Mouse (Mus musculus) kidney, embryonic 16.5 days (tissue): ENCODE results near the gene Gng12. TPM values are rescaled to one million over a fixed set of nuclear protein-coding genes. Genes with fewer than 3 reads are reported as not detected.
A peak's percentile ranks its signal among the peaks of the same experiment; 100 is the strongest.

ENCODE experiments used
- ATAC-seq: fragments of 200-750 bp; cut with Nextera tagmentation; 2 replicates; pipeline ENCODE4 v1.8.0; 2017; ENCODE audit warnings: moderate TSS enrichment; ENCODE audit not compliant: low FRiP score, low TSS enrichment
- H3K27ac ChIP-seq: fragments of 300-500 bp; sonication (generic); 2 replicates; pipeline ENCODE4 v1.5.1; 2014; ENCODE audit warnings: low read length
- H3K27me3 ChIP-seq: fragments of 300-500 bp; sonication (generic); 2 replicates; pipeline ENCODE4 v1.6.1; 2014; ENCODE audit warnings: low read length, control low read depth, mixed read lengths; ENCODE audit not compliant: insufficient read depth
- H3K36me3 ChIP-seq: fragments of 300-500 bp; sonication (generic); 2 replicates; pipeline ENCODE4 v1.6.1; 2014; ENCODE audit warnings: low read length, control low read depth, mixed read lengths; ENCODE audit not compliant: insufficient read depth
- H3K4me1 ChIP-seq: fragments of 300-500 bp; sonication (generic); 2 replicates; pipeline ENCODE4 v1.6.1; 2014; ENCODE audit warnings: low read length, control low read depth, mixed read lengths; ENCODE audit not compliant: insufficient read depth
- H3K4me2 ChIP-seq: fragments of 300-500 bp; sonication (generic); replicated peaks from 2 replicates; pipeline ENCODE4 v1.6.1; 2014; ENCODE audit warnings: low read depth, low read length
- H3K4me3 ChIP-seq: fragments of 300-500 bp; sonication (generic); 2 replicates; pipeline ENCODE4 v1.5.1; 2014; ENCODE audit warnings: mild to moderate bottlenecking, low read length
- H3K9ac ChIP-seq: fragments of 300-500 bp; sonication (generic); replicated peaks from 2 replicates; pipeline ENCODE4 v1.6.1; 2014; ENCODE audit warnings: low read length
- H3K9me3 ChIP-seq: fragments of 300-500 bp; sonication (generic); 2 replicates; pipeline ENCODE4 v1.6.1; 2016; ENCODE audit warnings: low read length, control low read depth
- WGBS: fragments of 180-500 bp; shearing (Covaris S2); extraction: QIAGEN DNeasy Blood & Tissue Kit; methylation state at CpG from one replicate; pipeline ENCODE4 v1.1.7; 2014; 5-methylcytosine and 5-hydroxymethylcytosine counted together
- polyA plus RNA-seq: library from polyadenylated mRNA; unstranded; fragments of >200 nt; fragmentation: Nextera tagmentation; extraction: Ambion mirVana; gene quantifications from 2 replicates; pipeline ENCODE4 v1.2.1, GENCODE M21; 2015

Gene Gng12
- polyA plus RNA-seq, 1 experiment from 2014 or later = 111 TPM

DNA sequence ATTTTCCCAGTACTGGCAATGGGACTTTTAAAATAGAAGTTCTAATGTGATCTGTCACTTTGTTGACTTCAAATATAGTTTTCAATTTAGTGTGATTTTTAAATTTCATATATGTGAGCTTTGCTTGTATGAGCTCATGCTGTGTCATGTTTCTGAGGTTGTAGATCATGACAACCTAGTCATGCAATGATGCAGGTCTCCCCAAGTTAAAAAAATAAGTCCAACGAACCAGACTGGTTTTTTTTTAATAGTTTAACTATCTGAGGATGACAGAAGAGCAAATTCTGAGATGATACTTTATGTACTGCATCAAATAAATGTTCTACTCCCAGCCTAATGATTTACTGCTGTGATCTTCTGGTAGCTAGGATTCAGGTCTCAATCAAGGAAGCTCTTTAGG lies 153.9 kb downstream of the Gng12 start:
- H3K4me2 ChIP-seq = no peak overlapping the region
- no peak for ATAC-seq
- WGBS = 18% methylated on average over 1 of the region's 1 CpGs
- H3K27ac ChIP-seq = no peak overlapping the region
- no peak overlapping the region for H3K4me3 ChIP-seq
- no peaks in the 10 kb centered on the region for H3K36me3 ChIP-seq
- H3K27me3 ChIP-seq = no peaks in the 10 kb centered on the region
- H3K4me1 ChIP-seq = peaks cover 10% of the 10 kb centered on the region
- H3K9ac ChIP-seq = no peak overlapping the region
- no peaks in the 10 kb centered on the region for H3K9me3 ChIP-seq

DNA sequence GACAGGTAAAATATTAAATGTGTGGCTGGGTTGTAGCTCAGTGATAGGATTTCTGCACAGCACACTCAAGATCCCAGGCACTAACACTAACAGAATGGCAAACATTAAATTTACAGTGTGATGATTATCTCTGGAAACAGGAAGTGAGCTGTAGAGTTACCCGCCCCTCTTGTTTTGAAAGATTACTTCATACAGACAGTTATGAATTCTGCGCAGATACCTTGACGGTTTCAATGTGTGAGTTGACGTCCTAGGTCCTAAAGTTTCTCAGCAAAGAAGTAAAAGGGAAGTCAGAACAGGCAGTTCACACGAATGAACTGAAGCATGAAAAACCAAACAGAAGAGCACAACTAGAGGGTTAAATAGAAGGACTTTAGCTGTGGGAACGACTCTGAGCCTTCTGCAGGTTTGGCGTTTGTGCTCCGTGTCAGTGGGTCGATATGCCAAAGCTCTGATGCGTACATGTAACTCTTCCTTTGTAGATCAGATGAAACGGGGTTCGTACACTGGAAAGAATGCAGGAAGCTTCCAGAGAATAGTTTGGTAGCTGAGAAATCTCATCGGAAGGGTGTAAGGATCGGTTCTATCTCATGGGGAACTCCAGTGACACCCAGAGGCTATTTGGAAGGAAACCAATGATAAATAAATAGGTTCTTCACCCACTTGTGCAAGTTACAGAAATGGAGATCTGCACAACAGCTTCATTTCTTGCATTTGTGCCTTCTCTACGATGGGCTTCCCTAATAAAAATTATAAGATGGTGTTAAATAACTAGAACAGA lies 160.1 kb downstream of the Gng12 start:
- no peak overlapping the region for H3K4me3 ChIP-seq
- no peak overlapping the region for H3K9ac ChIP-seq
- H3K27ac ChIP-seq = no peak overlapping the region
- H3K4me2 ChIP-seq = no peak overlapping the region
- no peaks in the 10 kb centered on the region for H3K9me3 ChIP-seq
- 66% methylated on average over 15 of the region's 15 CpGs for WGBS
- H3K4me1 ChIP-seq = peaks cover 12% of the 10 kb centered on the region; the same call in 1 of the 2 replicates
- H3K36me3 ChIP-seq = no peaks in the 10 kb centered on the region
- no peaks in the 10 kb centered on the region for H3K27me3 ChIP-seq
- no peak for ATAC-seq

DNA sequence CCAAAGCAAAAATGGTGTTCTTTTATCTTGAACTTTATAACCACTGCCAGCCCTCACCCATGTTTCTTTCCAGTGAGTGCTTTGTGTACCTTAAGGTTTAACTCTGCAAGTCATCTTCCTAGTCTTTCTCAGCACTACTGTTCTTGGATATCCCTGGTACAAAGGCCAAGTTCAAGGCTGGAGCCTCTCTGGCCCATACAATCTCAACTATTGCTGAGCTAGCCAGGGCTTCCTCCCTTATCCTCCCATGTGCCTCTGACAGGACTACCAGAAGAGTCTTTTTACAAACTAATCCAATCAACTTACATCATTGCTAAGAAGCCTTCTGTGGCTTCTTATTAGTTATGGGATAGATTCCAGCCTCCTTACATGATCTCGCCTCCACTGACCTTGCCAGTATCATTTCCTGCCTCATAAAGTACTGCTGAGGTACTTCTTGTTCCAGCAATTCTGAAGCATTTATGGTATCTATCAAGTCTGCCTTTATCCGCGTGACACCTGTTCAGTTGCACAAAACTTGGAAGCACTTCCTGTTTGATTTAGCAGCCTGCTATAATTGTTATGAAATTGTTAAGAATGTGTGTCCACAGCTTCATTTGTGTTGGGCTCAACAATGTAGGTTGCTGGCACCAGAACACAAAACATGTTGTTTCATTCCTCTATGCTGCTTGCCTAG lies 160.8 kb downstream of the Gng12 start:
- Histone ChIP-seq H3K27ac (no peak overlapping the region), H3K4me2 (no peak overlapping the region)

DNA sequence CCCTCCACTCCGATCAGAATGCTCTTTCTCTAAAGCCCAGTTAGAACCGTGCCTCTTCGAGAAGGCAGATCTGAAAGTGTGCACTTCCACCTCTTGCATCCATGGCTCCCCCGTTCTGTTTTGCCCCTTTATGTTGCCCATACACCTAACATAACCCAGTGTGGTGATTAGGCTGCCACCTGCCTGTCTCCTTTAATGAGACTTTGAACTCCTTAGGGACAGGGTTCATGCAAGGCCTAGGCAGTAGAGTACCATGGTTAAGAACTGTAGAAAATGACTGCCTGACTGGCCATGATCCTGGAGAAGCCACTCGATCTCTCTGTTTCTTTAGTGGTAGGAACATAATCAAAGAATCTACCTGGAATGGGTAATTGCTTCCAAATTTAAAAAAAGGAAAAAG lies 161.4 kb downstream of the Gng12 start:
- no peak overlapping the region for H3K4me3 ChIP-seq
- 87% methylated on average over 5 of the region's 5 CpGs for WGBS

More for the DNA sequence above, 160.8 kb downstream of the Gng12 start:
- H3K4me1 ChIP-seq = peaks cover 12% of the 10 kb centered on the region; the same call in 1 of the 2 replicates
- H3K9me3 ChIP-seq = no peaks in the 10 kb centered on the region
- H3K27me3 ChIP-seq = no peaks in the 10 kb centered on the region
- ATAC-seq = no peak
- no peak overlapping the region for H3K4me3 ChIP-seq
- no peak overlapping the region for H3K9ac ChIP-seq
- 66% methylated on average over 3 of the region's 3 CpGs for WGBS
- no peaks in the 10 kb centered on the region for H3K36me3 ChIP-seq

DNA sequence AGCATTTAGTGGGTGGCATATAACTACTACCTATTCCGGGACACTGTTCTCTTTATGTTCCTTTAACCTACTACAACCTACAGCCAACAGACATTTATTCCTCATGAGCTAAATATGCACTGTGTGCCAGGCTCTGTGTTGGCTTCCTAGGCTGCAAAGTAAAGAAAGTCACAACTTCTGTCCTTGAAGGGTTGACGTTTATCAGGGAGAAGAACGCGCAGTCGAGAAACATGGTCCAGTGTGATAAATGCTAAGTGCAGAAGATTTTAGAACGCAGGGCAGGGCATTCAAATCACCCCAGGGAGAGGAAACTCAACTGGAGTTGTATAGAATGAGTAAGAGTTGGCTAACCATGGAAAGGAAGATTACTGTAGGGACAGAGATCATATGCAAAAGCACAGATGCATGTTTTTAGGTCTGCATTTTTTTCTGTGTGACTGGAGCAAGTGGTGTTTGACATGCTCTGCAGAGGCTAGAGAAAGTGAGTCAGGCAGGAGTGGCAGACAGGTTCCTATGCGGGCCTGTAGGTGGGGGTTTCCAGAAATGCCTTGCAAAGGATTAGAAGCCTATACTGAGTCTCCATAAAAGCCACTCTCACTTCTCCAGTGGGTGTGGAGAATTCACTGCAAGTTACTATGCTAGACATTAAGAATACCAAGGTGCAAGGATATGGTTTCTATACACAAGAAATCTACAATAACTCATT lies 161.9 kb downstream of the Gng12 start:
- ATAC-seq = no peak
- WGBS = 87% methylated on average over 7 of the region's 7 CpGs
- Histone ChIP-seq H3K27me3 (no peaks in the 10 kb centered on the region), H3K4me2 (no peak overlapping the region), H3K27ac (no peak overlapping the region), H3K9ac (no peak overlapping the region), H3K9me3 (no peaks in the 10 kb centered on the region), H3K4me1 (peaks cover 12% of the 10 kb centered on the region; the same call in 1 of the 2 replicates), H3K4me3 (no peak overlapping the region), H3K36me3 (no peaks in the 10 kb centered on the region)

More for the DNA sequence above, 161.4 kb downstream of the Gng12 start:
- Histone ChIP-seq H3K9me3 (no peaks in the 10 kb centered on the region), H3K9ac (no peak overlapping the region), H3K27ac (no peak overlapping the region), H3K4me1 (peaks cover 12% of the 10 kb centered on the region; the same call in 1 of the 2 replicates), H3K27me3 (no peaks in the 10 kb centered on the region), H3K4me2 (no peak overlapping the region), H3K36me3 (no peaks in the 10 kb centered on the region)
- ATAC-seq = no peak

DNA sequence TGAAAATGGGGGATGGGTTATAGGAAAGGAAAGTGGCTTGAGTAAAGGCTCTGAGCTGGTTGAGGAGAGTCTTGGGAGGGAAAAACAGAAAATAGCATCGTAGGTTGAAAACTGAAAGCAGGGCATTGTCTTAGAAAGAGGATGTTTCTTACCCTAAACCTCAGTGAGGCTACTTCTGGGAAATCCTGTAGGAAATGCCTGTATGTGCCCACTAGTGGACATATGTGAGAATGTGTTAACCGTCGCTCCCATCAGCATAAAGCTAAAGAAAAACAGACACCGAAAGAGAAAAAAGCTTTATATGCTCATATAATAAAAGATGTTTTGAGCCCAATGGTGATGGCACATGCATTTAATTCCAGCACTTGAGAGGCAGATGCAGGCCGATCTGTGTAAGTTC lies 163.9 kb downstream of the Gng12 start:
- Histone ChIP-seq H3K4me2 (no peak overlapping the region), H3K4me3 (no peak overlapping the region), H3K36me3 (no peaks in the 10 kb centered on the region), H3K27me3 (no peaks in the 10 kb centered on the region), H3K9ac (no peak overlapping the region), H3K27ac (no peak overlapping the region), H3K4me1 (peaks cover 12% of the 10 kb centered on the region; the same call in 1 of the 2 replicates), H3K9me3 (no peaks in the 10 kb centered on the region)
- 92% methylated on average over 5 of the region's 5 CpGs for WGBS
- no peak for ATAC-seq

DNA sequence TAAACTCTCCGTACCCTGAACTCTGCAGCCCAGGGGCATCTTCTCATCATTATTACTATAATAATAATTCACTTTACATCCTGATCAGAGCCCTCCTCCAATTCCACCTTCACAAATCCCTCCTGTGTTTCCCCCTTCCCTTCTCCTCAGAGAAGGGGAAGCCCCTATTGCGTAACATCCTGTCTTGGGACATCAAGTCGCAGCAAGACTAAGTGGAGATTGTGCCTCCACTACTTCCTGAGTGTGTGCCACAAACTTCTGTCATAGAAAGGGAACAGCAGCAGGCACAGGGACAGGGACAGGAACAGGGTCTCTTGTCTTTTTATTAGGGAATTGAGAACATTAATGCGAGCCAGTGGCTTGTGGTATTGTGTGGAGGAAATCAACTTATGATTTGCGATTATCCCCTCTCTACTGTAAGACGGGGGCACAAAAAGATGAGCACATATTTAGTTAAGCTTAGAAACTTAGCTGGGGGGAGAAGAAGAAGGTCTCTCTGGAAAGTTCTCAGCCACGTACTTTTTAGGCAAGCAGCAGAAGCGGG lies 173.1 kb downstream of the Gng12 start:
- Histone ChIP-seq H3K9me3 (no peaks in the 10 kb centered on the region), H3K27me3 (no peaks in the 10 kb centered on the region), H3K4me1 (peaks cover 9% of the 10 kb centered on the region; the same call in 1 of the 2 replicates), H3K9ac (no peak overlapping the region), H3K36me3 (no peaks in the 10 kb centered on the region), H3K4me2 (no peak overlapping the region), H3K27ac (no peak overlapping the region), H3K4me3 (no peak overlapping the region)
- 73% methylated on average over 8 of the region's 8 CpGs for WGBS
- no peak for ATAC-seq

DNA sequence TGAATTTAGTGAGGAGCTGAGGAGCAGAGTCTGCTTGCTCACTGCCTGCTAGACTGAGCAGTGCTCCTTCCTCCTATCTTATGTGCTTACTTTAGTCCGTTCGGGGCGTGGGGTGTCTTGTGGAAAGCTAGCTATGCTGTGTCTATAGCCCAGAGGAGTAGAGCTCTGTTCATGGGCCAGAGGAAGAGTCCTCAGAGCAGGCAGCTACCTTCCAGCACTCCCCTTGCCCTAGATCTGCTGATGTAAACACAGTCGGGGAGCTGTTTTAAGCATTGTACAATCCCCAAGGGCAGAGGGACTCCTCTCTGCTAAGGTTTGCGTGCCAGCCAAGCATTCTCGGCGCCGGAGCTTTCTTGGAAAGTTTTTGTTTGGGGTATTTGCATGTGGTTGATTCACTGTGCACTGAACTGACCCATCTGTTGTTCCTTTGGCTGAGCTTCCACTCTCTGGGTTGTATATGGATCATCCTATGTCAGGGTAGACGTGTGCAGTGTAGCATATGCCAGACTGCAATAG lies 173.7 kb downstream of the Gng12 start:
- H3K4me1 ChIP-seq = peaks cover 9% of the 10 kb centered on the region; the same call in 1 of the 2 replicates
- H3K36me3 ChIP-seq = no peaks in the 10 kb centered on the region
- no peak overlapping the region for H3K4me2 ChIP-seq
- no peak overlapping the region for H3K27ac ChIP-seq
- 62% methylated on average over 9 of the region's 9 CpGs for WGBS
- no peak overlapping the region for H3K4me3 ChIP-seq
- H3K27me3 ChIP-seq = no peaks in the 10 kb centered on the region
- ATAC-seq = no peak
- 0 out of 2 replicates have a peak overlapping the region, but pooled peaks have one; percentile 1 for H3K9ac ChIP-seq
- no peaks in the 10 kb centered on the region for H3K9me3 ChIP-seq
